Mouse (Mus musculus) ES-CJ7 (cell line): Measurements from ENCODE around the gene P3h2.

Experiments used
- DNase-seq: peaks from one replicate; pipeline ENCODE4 v3.0.0; 2011; ENCODE audit warnings: low read depth, low spot score

P3h2 gene

GRCm38 (mm10) chr16:26105115-26105974 lies at the start of gene P3h2:
Gene P3h2, minus strand, starts transcription at chr16:26105784.
- DNase-seq = peak; percentile 69

GRCm38 (mm10) chr16:26152258-26152657 lies 46.7 kb upstream of the P3h2 start:
- no peak for DNase-seq

GRCm38 (mm10) chr16:26150943-26151342 lies 45.4 kb upstream of the P3h2 start:
- DNase-seq = no peak

GRCm38 (mm10) chr16:26146853-26147252 lies 41.3 kb upstream of the P3h2 start:
- no peak for DNase-seq

- DNase-seq = no peak
These were observed 25.5 kb upstream of the P3h2 start for GRCm38 (mm10) chr16:26131126-26131525.

GRCm38 (mm10) chr16:26106618-26107017 lies 1.0 kb upstream of the P3h2 start:
- DNase-seq = no peak

- DNase-seq = no peak
These were observed 545 bp upstream of the P3h2 start for GRCm38 (mm10) chr16:26106041-26106617.

GRCm38 (mm10) chr16:26104274-26104673 lies 1.3 kb downstream of the P3h2 start:
- DNase-seq = no peak

GRCm38 (mm10) chr16:26102856-26103255 lies 2.7 kb downstream of the P3h2 start:
- no peak for DNase-seq

GRCm38 (mm10) chr16:26100167-26100566 lies 5.4 kb downstream of the P3h2 start:
- DNase-seq = no peak

- DNase-seq = no peak
These were observed 9.8 kb downstream of the P3h2 start for GRCm38 (mm10) chr16:26095696-26096284.

GRCm38 (mm10) chr16:26093888-26094287 lies 11.7 kb downstream of the P3h2 start:
- no peak for DNase-seq

GRCm38 (mm10) chr16:26088976-26089375 lies 16.6 kb downstream of the P3h2 start:
- DNase-seq = no peak

GRCm38 (mm10) chr16:26088240-26088639 lies 17.3 kb downstream of the P3h2 start:
- DNase-seq = no peak

GRCm38 (mm10) chr16:26086955-26087354 lies 18.6 kb downstream of the P3h2 start:
- no peak for DNase-seq

- no peak for DNase-seq
These were observed 20.4 kb downstream of the P3h2 start for GRCm38 (mm10) chr16:26085160-26085559.

- DNase-seq = no peak
These were observed 22.8 kb downstream of the P3h2 start for GRCm38 (mm10) chr16:26082831-26083230.

- no peak for DNase-seq
These were observed 23.2 kb downstream of the P3h2 start for GRCm38 (mm10) chr16:26082391-26082790.

- DNase-seq = no peak
These were observed 26.6 kb downstream of the P3h2 start for GRCm38 (mm10) chr16:26078923-26079351.

- no peak for DNase-seq
These were observed 27.5 kb downstream of the P3h2 start for GRCm38 (mm10) chr16:26078100-26078422.

GRCm38 (mm10) chr16:26077246-26078099 lies 28.1 kb downstream of the P3h2 start:
- DNase-seq = no peak

- no peak for DNase-seq
These were observed 30.5 kb downstream of the P3h2 start for GRCm38 (mm10) chr16:26075063-26075462.
